ENCODE assay signal across 21 mouse cellular contexts in genomic region chr8:91347595-91347994, GRCm38 (mm10). TPM values are rescaled to one million over a fixed set of nuclear protein-coding genes. Genes with fewer than 3 reads are reported as not detected.
A peak's percentile ranks its signal among the peaks of the same experiment; 100 is the strongest.
DNase-seq lines count a peak whose midpoint lies in the region; ATAC-seq and TF ChIP-seq lines count a peak whose summit lies in the region.
"Had no signal": no experiment of that assay in that cellular context is flagged by ENCODE, and none has a peak within 500 bp of the region (broad histone marks: within the 10 kb centered on the region; RNA-seq: fewer than 3 reads in every experiment).

No protein-coding gene starts in this region.

- no peaks in the 10 kb centered on the region for H3K9me3 ChIP-seq in heart, embryonic 12.5 days (replicated peaks)
- H3K9me3 ChIP-seq in heart, embryonic 16.5 days (replicated peaks; ENCODE audit: control insufficient read depth, low read length), result no peaks in the 10 kb centered on the region
- no peaks in the 10 kb centered on the region for H3K9me3 ChIP-seq in midbrain, embryonic 15.5 days
- H3K9me3 ChIP-seq in midbrain, embryonic 10.5 days (replicated peaks), result no peaks in the 10 kb centered on the region
- H3K9me3 ChIP-seq: embryonic facial prominence, embryonic 10.5 days; forebrain, embryonic 13.5 days; G1E; hindbrain, embryonic 13.5 days had no signal

- no peak for DNase-seq in gastrocnemius, adult 2 months
- DNase-seq in gastrocnemius, postnatal 36 days, result no peak
- no peak for DNase-seq in heart, adult 9 months (ENCODE audit: low spot score in 2 of 2)
- DNase-seq in heart, adult 8-10 months (ENCODE audit: low spot score), result no peak
- DNase-seq in midbrain, embryonic 10.5 days (ENCODE audit: low spot score), result no peak
- DNase-seq: adrenal gland, adult 8-10 months; adrenal gland, postnatal 36 days; B cell, adult 2 months; cerebellum, postnatal 10 days; forebrain, postnatal 0 days; gastrocnemius, postnatal 25 days; kidney, adult 11 months had no signal

- no peak for ATAC-seq in heart, embryonic 12.5 days (ENCODE audit: insufficient number of reproducible peaks, low FRiP score)
- no peak for ATAC-seq in heart, embryonic 16.5 days (replicated peaks; ENCODE audit: extremely low read depth, insufficient read depth, low FRiP score)
- ATAC-seq in midbrain, embryonic 15.5 days (replicated peaks), result no peak
- ATAC-seq: CD4-positive, CD25-positive, alpha-beta regulatory T cell, adult 4 months; forebrain, embryonic 13.5 days; forebrain, postnatal 0 days; hindbrain, postnatal 0 days had no signal

- peaks cover 56% of the 10 kb centered on the region for H3K4me1 ChIP-seq in heart, embryonic 12.5 days (replicated peaks)
- H3K4me1 ChIP-seq in heart, embryonic 16.5 days (ENCODE audit: control insufficient read depth, insufficient read depth, low read length), result peaks cover 27% of the 10 kb centered on the region
- H3K4me1 ChIP-seq in midbrain, embryonic 15.5 days, result peaks cover 5% of the 10 kb centered on the region; the same call in 1 of the 2 replicates
- H3K4me1 ChIP-seq in midbrain, embryonic 10.5 days, result peaks cover 22% of the 10 kb centered on the region

- no peak overlapping the region for H3K9ac ChIP-seq in heart, embryonic 12.5 days
- no peak overlapping the region for H3K9ac ChIP-seq in heart, embryonic 16.5 days (ENCODE audit: low read length)
- H3K9ac ChIP-seq in midbrain, embryonic 15.5 days, result no peak overlapping the region
- H3K9ac ChIP-seq: forebrain, embryonic 13.5 days; forebrain, postnatal 0 days; hindbrain, embryonic 13.5 days had no signal

- H3K4me2 ChIP-seq in heart, embryonic 12.5 days, result peak overlapping the region; percentile 50
- peak overlapping the region; percentile 33; the same call in 1 of the 2 replicates for H3K4me2 ChIP-seq in heart, embryonic 16.5 days (ENCODE audit: low read depth, low read length)
- no peak overlapping the region for H3K4me2 ChIP-seq in midbrain, embryonic 15.5 days
- H3K4me2 ChIP-seq: forebrain, embryonic 13.5 days; hindbrain, embryonic 13.5 days had no signal

- 38% methylated on average over 6 of the region's 6 CpGs for WGBS in heart, embryonic 12.5 days
- WGBS in heart, embryonic 16.5 days, result 40% methylated on average over 6 of the region's 6 CpGs
- WGBS in midbrain, embryonic 15.5 days, result 52% methylated on average over 6 of the region's 6 CpGs
- WGBS in midbrain, embryonic 10.5 days, result 92% methylated on average over 6 of the region's 6 CpGs

- TF ChIP-seq CTCF in gastrocnemius, adult 2 months (IDR thresholded peaks at IDR 0.05), result no peak

- no peaks in the 10 kb centered on the region for H3K27me3 ChIP-seq in heart, embryonic 12.5 days (replicated peaks)
- no peaks in the 10 kb centered on the region for H3K27me3 ChIP-seq in heart, embryonic 16.5 days (ENCODE audit: control insufficient read depth, insufficient read depth, low read length)
- no peaks in the 10 kb centered on the region for H3K27me3 ChIP-seq in midbrain, embryonic 15.5 days (replicated peaks)
- H3K27me3 ChIP-seq in midbrain, embryonic 10.5 days (ENCODE audit: low read depth, poor library complexity, severe bottlenecking), result no peaks in the 10 kb centered on the region
- H3K27me3 ChIP-seq: forebrain, embryonic 13.5 days; hindbrain, embryonic 13.5 days had no signal

- no peak overlapping the region for H3K4me3 ChIP-seq in gastrocnemius, adult 2 months
- H3K4me3 ChIP-seq in heart, embryonic 12.5 days, result no peak overlapping the region
- no peak overlapping the region for H3K4me3 ChIP-seq in heart, embryonic 16.5 days (ENCODE audit: low read length)
- no peak overlapping the region for H3K4me3 ChIP-seq in midbrain, embryonic 15.5 days
- no peak overlapping the region for H3K4me3 ChIP-seq in midbrain, embryonic 10.5 days
- H3K4me3 ChIP-seq: embryonic facial prominence, embryonic 10.5 days; forebrain, embryonic 13.5 days; hindbrain, embryonic 13.5 days had no signal

- H3K27ac ChIP-seq in gastrocnemius, adult 2 months, result peak overlapping the region; percentile 20; the same call in 1 of the 2 replicates
- H3K27ac ChIP-seq in heart, embryonic 12.5 days (ENCODE audit: poor library complexity, severe bottlenecking), result peak overlapping the region; percentile 45; the same call in 1 of the 2 replicates
- H3K27ac ChIP-seq in heart, embryonic 16.5 days (ENCODE audit: low read length), result no peak overlapping the region
- H3K27ac ChIP-seq in midbrain, embryonic 15.5 days, result peak overlapping the region; percentile 27; the same call in 1 of the 2 replicates
- H3K27ac ChIP-seq in midbrain, embryonic 10.5 days (replicated peaks), result no peak overlapping the region
- H3K27ac ChIP-seq: embryonic facial prominence, embryonic 10.5 days; forebrain, embryonic 13.5 days; hindbrain, embryonic 13.5 days; hindbrain, postnatal 0 days had no signal

- H3K36me3 ChIP-seq in heart, embryonic 12.5 days, result peaks cover 4% of the 10 kb centered on the region; the same call in 1 of the 2 replicates
- 0 out of 2 replicates have a peak, but pooled peaks cover 3% of the 10 kb centered on the region for H3K36me3 ChIP-seq in heart, embryonic 16.5 days (ENCODE audit: control insufficient read depth, insufficient read depth)
- H3K36me3 ChIP-seq in midbrain, embryonic 15.5 days (replicated peaks), result no peaks in the 10 kb centered on the region
- H3K36me3 ChIP-seq in midbrain, embryonic 10.5 days, result peaks cover 10% of the 10 kb centered on the region
- H3K36me3 ChIP-seq: hindbrain, embryonic 13.5 days had no signal

- intact Hi-C loops in gastrocnemius, adult 2 months (cut with DNase I), result no loop called here
- intact Hi-C loops in gastrocnemius, postnatal 36 days (cut with DNase I), result no loop called here

RNA-seq across cellular contexts. Expression of gene Fto, which starts 34.3 kb away (rescaled TPM):
- 10 to 100 TPM; 81.7 to 85.5 TPM for total RNA-seq in gastrocnemius, adult 2 months (2021)
- 10 to 100 TPM; 69.8 to 77.5 TPM for total RNA-seq in gastrocnemius, postnatal 36 days (2021)
- polyA plus RNA-seq in heart, embryonic 12.5 days (2016; fragmentation: Nextera tagmentation; extraction: Ambion mirVana), result 76.6 and 76.7 TPM in 2 replicates
- polyA plus RNA-seq in heart, embryonic 16.5 days (2015; fragmentation: Nextera tagmentation; extraction: Ambion mirVana), result 69.3 and 72.1 TPM in 2 replicates
- total RNA-seq in heart, adult 8-10 months (2022), result 10 to 100 TPM; 59.3 to 70.7 (median 65.1) TPM
- polyA plus RNA-seq in midbrain, embryonic 15.5 days (2015; fragmentation: Nextera tagmentation; extraction: Ambion mirVana), result 167 and 176 TPM in 2 replicates
- polyA plus RNA-seq in midbrain, embryonic 10.5 days (2016; fragmentation: Nextera tagmentation; extraction: Ambion mirVana), result 91.3 and 105 TPM in 2 replicates

RNA-seq across cellular contexts. Expression of gene Rpgrip1l, which starts 34.5 kb away (rescaled TPM):
- 1 to 10 TPM; 2.0 to 2.3 TPM for total RNA-seq in gastrocnemius, adult 2 months (2021)
- 1 to 10 TPM; 1.6 to 2.7 TPM for total RNA-seq in gastrocnemius, postnatal 36 days (2021)
- polyA plus RNA-seq in heart, embryonic 12.5 days (2016; fragmentation: Nextera tagmentation; extraction: Ambion mirVana), result 8.2 and 9.1 TPM in 2 replicates
- polyA plus RNA-seq in heart, embryonic 16.5 days (2015; fragmentation: Nextera tagmentation; extraction: Ambion mirVana), result 6.0 and 7.5 TPM in 2 replicates
- 1 to 10 TPM; 3.4 to 5.3 (median 4.2) TPM for total RNA-seq in heart, adult 8-10 months (2022)
- 12.6 and 12.9 TPM in 2 replicates for polyA plus RNA-seq in midbrain, embryonic 15.5 days (2015; fragmentation: Nextera tagmentation; extraction: Ambion mirVana)
- 9.8 and 10.4 TPM in 2 replicates for polyA plus RNA-seq in midbrain, embryonic 10.5 days (2016; fragmentation: Nextera tagmentation; extraction: Ambion mirVana)

Comparison
In these comparisons a context has a peak if more than half of its experiments do, and no peak if none do; other contexts are left out.
1. H3K27ac ChIP-seq: peak in gastrocnemius, adult 2 months (single experiment), heart, embryonic 12.5 days (single experiment) and midbrain, embryonic 15.5 days (single experiment); none in heart, embryonic 16.5 days (single experiment) and midbrain, embryonic 10.5 days (single experiment).